Mouse (Mus musculus) C2C12 (cell line): ENCODE measurements around the gene Fads6.

ENCODE experiments used
- CEBPB ChIP-seq: IDR thresholded peaks from one replicate; pipeline ENCODE4 v1.6.1; 2011; ENCODE audit warnings: low read depth, mild to moderate bottlenecking, control low read depth, moderate library complexity
- CTCF ChIP-seq: IDR thresholded peaks from one replicate; pipeline ENCODE4 v1.5.1; 2011; ENCODE audit not compliant: control insufficient read depth, insufficient read depth, insufficient read length
- FOSL1 ChIP-seq: IDR thresholded peaks from one replicate; pipeline ENCODE4 v1.8.0; 2011; ENCODE audit warnings: mild to moderate bottlenecking, low read length; ENCODE audit not compliant: poor library complexity, insufficient read depth, severe bottlenecking
- MAX ChIP-seq: IDR thresholded peaks from one replicate; pipeline ENCODE4 v1.6.1; 2011; ENCODE audit warnings: mild to moderate bottlenecking, control low read depth
- MYOD1 ChIP-seq: IDR thresholded peaks from one replicate; pipeline ENCODE4 v1.6.1; 2011; ENCODE audit warnings: low read depth; ENCODE audit not compliant: control insufficient read depth, insufficient read length
- MYOG ChIP-seq: IDR thresholded peaks from one replicate; pipeline ENCODE4 v1.6.1; 2011; ENCODE audit not compliant: control insufficient read depth, insufficient read length; ENCODE audit errors: extremely low read depth
- USF1 ChIP-seq: IDR thresholded peaks from one replicate; pipeline ENCODE4 v1.6.1; 2011; ENCODE audit warnings: low read depth, mild to moderate bottlenecking, control low read depth, moderate library complexity

DNA sequence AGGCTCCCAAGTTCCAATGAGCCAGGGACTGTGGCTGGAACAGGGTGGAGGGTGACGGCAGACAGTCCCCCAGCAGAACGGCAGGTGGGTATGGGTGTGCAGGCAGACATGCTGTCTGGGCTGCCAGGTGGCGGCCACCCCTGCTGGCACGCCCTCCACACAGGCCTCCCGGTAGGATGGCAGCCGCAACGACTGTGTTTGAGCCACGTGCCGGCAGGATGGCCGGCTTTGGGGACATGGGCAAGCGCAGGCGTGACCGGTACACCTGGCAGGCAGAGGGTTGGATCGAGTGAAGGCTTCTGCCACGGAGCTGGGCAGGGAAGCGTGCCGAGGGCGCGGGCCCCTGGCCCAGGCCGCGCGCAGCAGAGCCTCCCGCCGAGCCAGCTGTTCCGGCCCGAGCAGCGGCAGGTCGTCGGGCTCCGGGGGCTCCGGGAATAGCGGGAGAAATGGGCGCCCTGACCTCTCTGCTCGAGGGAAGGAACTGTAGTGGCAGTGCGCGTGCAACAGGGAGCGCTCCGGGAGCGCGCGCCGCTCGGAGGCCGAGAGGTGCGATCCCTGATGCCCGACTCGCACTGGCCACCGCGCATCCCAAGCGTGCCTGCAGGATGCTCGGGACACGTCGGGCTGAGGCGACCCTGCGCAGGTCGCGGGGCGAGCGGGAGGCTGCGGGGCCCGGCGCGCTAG is 47.6 kb downstream of the Fads6 start:
- TF ChIP-seq CEBPB (no peak), USF1 (no peak), CTCF (no peak), MYOG (no peak), MYOD1 (no peak), MAX (no peak), FOSL1 (no peak)
